Mouse (Mus musculus): Measurements from ENCODE around the gene Zfp9.

The Zfp9 gene

DNA sequence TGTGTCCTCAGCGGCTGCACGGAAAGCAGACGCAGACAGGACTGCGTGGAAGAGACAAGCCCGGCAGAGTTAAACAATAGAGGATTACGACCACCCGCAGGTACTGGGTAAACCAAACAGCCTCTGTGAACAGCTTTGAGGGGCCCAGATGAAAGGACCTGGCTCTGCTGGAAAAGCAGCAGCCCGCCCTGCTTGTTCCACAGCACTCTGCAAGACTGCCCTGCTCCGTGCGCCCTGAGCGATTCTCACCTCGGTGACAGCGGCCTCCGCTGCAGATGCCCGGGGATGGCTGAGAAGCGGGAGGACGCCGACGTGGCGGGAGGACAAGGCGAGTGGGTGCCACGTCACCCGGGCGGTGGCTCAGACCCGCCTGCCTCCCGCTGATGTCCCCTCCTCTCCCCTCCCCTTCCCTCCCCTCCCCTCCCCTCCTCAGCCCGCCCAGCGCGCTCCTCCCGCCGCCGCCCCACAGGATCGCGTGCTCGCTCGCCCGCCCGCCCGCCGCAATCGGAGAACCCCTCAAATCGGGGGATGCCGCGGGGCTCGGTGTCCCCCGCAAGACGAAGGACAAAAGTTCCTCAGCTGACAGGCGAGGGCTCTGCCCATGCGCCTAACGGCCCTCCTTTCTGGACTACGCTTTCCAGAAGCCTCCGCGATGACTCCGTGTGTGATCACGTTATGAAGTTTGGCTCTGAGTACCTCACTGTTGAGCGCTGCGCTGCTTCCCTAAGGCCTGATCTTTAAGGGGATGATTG is at the start of gene Zfp9:
Zfp9 (minus strand) TSS at position 364 of the 752 bp plus-strand sequence.
- peak; percentile 59 to 75 for DNase-seq (ENCODE audit: low spot score in 2 of 2)

DNA sequence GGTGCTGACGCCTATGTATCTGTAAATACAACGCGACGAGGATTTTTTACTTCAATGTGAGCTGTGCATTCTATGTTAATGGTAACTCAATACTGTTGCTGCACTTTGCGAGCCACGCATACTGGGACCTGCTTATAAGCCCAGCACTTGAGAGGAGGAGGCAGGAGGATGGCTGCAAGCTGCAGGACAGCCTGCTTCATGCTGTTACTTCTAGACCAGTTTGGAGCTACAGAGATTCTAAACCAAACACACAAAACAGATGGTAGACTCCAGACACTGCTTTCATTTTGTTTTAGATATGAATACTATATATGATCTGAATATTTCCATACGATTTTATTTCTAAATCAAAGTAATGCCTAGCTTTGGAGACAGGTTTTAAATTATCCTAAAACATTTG is 41.5 kb upstream of the Zfp9 start:
- DNase-seq (ENCODE audit: low spot score in 2 of 2): no peak

DNA sequence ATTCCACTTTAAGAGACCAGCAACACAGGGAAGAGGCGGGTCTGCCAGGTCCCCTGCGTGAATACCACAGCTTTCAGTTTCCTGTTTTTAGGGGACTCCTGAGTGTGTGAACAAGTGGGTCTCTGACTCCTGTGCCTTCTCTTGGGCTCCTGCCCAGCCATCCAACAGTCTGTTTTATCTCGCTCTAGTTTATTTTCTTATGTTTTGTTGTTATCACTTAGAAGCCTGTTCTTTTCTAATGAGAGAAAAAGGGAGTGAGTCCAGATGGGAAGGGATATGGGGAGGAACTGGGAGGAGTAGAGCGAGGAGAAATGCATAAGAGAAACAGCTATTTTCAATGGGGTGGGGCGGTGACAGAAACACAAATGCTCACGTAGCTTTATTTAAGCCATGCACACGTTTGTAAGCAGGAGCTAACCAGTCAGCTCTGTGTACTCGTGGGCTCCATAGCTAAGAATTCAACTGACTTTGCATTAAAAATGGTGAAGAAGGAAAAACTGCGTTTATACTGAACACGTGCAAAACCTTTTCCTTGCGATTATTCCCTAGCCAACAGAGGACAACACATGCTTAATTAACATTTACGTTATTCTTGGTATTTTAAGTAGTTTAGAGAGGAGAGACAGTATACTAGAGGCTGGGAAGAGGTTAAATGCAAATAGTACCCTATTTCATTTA is 34.4 kb upstream of the Zfp9 start:
- no peak for DNase-seq (ENCODE audit: low spot score in 2 of 2)

DNA sequence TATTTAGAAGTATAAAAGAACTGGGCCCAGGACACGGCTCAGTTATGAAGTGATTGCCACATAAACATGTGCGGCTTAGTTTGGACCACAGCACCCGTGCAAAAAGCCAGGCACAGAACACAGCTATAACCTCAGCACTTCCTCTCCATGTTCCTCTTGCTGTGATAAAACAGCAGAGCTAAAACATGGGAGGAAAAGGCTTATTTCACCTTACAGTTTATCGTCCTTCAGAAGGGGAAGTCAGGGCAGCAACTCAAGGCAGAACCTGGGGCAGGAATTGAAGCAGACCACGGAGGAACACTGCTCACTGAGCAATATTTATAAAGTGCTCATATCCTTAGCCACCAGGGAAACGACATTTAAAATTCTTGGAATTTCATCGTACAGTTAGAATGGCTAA is 19.9 kb upstream of the Zfp9 start:
- no peak for DNase-seq (ENCODE audit: low spot score in 2 of 2)

DNA sequence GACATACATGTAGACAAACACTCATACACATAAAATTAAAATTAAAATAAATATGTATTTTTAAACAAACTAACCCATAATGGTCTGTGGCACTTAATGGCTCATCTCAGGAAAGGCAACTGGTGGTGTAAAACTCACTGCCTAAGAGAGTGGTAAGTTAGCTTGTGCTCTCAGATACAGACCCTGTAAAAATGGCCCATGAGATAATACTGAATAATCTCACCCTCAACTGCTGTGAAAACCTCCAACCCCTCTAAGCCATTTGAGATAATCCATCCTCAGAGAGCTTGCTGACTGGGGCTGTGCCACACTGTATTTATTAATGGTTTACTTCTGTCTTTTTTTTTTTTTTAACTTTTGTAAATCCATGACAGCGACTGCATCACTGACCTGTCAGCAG is 3.0 kb upstream of the Zfp9 start:
- no peak for DNase-seq (ENCODE audit: low spot score in 2 of 2)

DNA sequence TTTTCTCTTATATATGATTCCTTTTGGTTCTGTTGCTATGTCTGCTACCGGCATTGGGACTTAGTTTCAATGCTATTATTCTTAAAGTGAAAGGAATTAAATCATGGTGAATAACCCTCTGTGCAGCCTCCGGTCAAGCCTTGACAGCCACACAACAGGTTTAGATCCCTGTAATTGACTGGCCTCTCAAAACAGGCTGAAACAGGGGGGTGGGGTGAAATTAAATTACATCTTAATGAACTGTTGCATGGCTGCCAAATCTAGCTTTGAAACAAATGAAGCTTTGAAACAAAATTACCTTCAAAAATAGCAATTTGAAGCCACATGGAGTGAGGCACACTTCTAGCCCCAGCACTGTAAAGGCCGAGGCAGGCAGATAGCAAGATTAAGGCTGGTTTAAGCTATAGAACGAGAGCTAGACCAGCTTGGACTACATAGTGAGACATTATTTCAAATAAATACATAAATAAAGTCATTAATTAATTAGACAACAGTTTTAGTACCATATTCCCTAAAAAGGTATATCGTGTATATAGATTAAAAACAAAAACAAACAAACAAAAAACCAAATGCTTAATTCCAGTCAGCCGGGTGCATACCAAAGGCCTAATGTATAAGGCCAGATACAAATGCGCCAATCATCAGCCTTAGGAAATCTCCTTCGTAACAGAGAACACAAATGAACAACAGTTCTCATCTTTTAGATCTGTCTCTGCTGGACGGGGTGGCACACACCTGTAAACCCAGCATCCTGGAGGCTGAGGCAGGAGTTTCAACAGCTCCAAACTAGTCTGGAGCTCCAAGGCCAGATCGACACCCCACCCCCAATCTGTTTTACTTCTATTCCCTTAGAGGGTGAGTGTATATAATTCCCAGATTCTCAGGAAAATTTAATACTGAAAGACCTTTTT is 990 bp downstream of the Zfp9 start:
- DNase-seq (ENCODE audit: low spot score in 2 of 2): no peak

DNA sequence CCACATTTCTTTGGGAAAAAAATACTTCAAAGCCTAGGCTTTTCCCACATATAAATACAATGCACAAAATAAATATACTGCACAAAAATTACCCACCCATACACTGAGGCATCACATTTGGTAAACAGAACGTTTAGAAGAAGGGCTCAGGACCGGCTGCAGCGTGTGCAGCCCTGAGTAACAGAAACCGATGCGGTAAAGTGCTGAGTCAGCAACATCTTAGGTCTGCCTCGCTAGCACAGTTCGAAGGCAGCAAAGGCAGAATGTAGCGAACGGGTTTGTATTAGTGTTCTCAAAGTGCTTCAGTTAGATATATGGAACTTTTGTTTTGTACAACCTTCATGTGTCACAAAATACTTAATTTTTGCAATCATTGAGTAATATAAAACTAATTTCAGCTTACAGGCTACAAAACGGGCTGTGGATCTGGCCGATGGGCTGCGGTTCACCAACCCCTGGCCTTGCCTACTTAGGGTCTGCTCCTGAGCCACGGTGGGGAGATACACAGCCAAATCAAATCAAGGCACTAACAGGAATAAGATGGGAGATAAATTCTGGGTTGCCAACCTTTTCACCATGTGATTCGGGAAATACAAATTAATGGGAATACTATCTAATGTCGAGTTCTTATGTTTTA is 16.9 kb downstream of the Zfp9 start:
- no peak for DNase-seq (ENCODE audit: low spot score in 2 of 2)

DNA sequence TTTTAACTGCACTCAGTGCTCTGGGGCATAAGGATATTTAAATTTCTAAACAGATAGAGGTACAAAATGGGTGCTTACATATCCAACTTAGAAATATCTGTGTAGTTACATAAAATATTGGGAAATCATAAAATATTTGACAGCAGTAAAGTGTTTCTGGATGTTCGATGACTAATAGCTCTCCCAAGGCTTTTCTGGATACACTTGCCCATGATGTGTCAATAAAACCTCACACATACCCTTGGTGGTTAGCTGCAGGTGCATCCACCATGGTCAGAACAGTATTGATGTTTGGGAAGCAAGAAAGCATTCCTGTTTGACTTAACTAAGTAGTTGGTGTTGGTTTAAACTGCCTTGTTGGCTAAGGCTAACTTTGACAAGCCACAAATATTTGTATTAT is 21.4 kb downstream of the Zfp9 start:
- DNase-seq (ENCODE audit: low spot score in 2 of 2): no peak

DNA sequence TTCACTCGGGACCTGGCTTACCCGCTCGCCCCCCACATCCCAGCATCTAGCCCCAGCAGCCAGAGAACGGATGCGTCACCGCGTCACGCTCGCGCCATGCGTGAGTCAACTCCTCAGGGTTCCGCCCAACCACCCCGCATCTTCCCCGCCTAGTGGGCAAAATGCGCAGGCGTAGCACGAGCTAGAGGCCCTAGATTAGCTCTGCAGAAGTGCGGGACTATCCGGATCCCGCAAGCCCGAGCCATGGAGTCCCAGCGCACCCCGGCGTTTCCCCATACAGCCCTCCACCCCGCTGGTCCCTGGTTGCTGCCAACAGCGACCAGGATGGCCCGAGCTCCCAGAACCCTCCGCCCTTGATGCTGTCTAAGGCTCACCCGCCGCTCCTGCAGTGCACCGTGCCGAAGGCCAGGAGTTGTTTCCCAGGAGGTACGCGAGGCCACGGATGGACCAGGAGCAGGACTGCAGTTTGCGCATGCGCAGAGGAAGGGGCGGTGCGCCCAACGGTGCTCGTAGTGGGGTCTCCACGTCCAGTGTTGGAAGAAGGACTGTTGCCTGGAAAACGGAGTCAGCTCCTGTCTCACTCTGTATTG is 24.0 kb downstream of the Zfp9 start, which contains the start of gene Zfp248:
Zfp248 (minus strand) TSS at position 487 of the 590 bp plus-strand sequence.
- peak; percentile 57 to 72 for DNase-seq (ENCODE audit: low spot score in 2 of 2)

DNA sequence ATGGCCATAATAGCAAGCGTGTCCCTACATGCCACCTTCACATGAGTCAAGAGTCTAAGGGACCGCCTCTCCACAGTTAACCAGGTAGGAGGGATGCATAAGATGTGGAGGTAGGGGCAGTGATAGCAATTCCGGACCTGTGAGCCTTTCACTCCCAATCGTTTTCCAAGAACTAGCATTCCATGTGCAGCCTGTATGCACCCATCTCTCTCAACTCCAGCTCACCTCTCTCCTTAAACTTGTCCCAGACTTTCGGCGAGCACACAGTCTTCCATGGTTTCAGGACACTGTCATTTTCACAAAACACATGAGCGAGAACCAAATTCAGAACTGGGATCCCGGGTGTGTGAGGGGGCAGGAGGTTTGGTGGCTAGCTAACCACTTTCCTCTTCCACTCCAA is 24.7 kb downstream of the Zfp9 start:
- peak in 1 of 2 experiments; percentile 5 for DNase-seq (ENCODE audit: low spot score in 2 of 2)

DNA sequence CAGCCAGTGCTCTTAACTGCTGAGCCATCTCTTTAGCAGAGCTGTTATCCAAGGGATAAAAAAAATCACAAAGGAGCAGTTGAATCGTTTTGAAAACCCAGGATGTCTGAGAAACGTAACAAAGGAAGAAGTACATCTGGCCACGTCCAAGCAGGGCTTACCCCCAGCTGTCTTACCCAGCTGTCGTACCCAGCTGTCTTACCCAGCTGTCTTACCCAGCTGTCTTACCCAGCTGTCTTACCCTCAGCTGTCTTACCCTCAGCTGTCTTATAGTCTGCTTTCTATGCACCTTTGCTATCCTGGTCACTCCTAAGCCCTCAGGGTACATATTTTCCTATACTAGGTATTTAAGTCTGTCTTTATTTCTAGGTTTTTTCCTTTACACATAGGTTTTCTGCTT is 47.6 kb downstream of the Zfp9 start:
- DNase-seq (ENCODE audit: low spot score in 2 of 2): no peak

DNA sequence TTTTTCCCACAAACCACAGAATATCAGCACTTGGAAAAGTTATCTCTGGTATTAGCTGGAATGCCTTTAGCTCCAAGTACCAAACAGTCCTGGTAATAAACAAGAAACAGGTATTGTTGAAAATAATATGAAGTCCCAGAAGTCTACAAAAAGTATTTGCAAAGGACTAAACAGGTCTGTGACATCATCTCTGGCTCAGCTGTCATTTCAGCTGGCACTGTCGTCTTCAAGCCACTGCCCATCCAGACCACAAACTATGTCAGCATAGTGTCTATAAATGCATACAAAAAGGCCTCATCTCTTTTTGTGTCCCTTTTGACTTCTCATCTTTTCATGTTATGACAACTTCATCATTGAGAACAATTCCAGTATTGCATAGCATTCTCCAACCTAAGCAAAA is 52.5 kb downstream of the Zfp9 start:
- DNase-seq (ENCODE audit: low spot score in 2 of 2): no peak

DNA sequence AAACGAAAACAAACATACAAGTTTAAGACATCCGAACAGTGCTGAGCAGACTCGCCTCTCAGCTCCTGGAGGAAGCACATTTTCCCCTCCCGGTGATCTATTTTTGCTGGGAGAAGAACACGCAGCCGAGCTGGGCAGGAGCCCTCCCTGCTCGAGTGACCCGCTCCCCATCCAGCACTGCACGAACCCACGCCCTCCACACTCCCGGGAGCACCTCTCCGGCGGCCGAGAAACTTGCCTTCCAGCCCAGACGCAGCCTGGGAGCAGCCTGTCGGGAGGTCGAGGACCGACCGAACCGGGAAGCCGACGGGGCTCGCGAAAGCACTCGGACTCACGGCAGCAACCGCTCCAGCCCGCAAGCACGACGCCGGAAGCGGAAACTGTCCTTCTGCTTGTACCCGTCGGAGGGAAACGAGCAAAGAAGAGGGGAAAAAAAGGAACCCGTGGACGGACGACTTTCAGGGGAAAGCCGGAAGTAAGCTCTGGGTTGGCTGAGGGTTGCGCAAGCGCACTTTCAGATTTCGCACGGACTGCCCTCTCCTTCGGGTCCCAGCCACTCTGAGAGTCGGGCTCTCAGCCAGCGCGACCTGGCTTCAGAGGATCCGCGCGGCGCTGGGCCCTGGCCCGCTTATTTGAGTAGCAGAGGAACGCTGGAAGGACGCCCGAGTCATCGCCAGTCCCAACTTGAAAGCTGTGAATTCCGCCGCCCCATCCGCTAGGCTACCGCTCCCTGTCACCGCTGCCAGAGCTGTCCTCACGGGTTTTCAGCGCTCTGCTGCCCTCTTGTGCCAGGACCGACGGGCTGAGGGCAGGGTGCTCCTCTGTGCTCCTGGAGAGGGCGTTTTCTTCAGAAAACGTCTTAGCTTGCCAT is 59.8 kb downstream of the Zfp9 start, which contains the start of gene Bms1:
Bms1 (minus strand) TSS at position 425 of the 871 bp plus-strand sequence.
- DNase-seq (ENCODE audit: low spot score in 2 of 2): peak; percentile 91 to 95
